17 mouse cellular contexts compared by ENCODE assay signal in the genomic region with DNA sequence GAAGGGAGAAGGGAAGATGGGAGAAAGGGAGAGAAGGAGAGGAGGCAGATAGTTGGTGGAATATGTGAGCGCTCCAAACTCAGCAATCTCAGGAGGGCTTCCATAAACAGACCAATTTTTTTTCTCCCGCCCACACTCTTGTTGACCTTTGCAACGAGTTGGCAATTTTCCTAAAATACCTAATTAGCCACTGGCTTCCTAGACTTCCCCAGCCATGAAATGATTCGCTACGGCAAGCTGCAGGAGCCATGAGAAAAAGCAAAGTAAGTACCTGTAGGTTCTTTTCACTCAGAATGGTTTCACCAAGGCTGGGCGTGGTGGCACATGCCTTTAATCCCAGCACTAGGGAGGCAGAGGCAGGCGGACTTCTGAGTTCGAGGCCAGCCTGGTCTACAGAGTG. TPM values are rescaled to one million over a fixed set of nuclear protein-coding genes. Genes with fewer than 3 reads are reported as not detected.
DNase-seq lines count a peak whose midpoint lies in the region; ATAC-seq and TF ChIP-seq lines count a peak whose summit lies in the region.
"Had no signal": no experiment of that assay in that cellular context is flagged by ENCODE, and none has a peak within 500 bp of the region (broad histone marks: within the 10 kb centered on the region; RNA-seq: fewer than 3 reads in every experiment).

No protein-coding gene starts in this region.

- DNase-seq in kidney, adult 2 months: peak; percentile 58
- DNase-seq in kidney, adult 8-10 months: peak; percentile 26 to 37
- DNase-seq in kidney, postnatal 14 days: peak; percentile 57
- no peak for DNase-seq in urinary bladder, postnatal 4 days (ENCODE audit: low spot score in 2 of 2)
- no peak for DNase-seq in thymus, postnatal 25 days
- DNase-seq: adrenal gland, postnatal 10 days; cerebellum, adult 11-12 months; cerebellum, adult 9-10 months; cerebellum, postnatal 25 days; gastrocnemius, postnatal 36 days; heart, adult 11 months had no signal

- no peak overlapping the region for H3K27ac ChIP-seq in kidney, adult 2 months (ENCODE audit: insufficient read depth, low read depth, low read length)
- H3K27ac ChIP-seq in kidney, embryonic 14.5 days (ENCODE audit: low read depth, low read length): no peak overlapping the region
- no peak overlapping the region for H3K27ac ChIP-seq in neural tube, embryonic 15.5 days (replicated peaks)
- H3K27ac ChIP-seq: embryonic facial prominence, embryonic 12.5 days; forebrain, embryonic 15.5 days; heart, embryonic 13.5 days; hindbrain, embryonic 14.5 days had no signal

- no peaks in the 10 kb centered on the region for H3K36me3 ChIP-seq in kidney, adult 2 months (ENCODE audit: control insufficient read depth, insufficient read depth, low read length)
- H3K36me3 ChIP-seq in kidney, embryonic 14.5 days (ENCODE audit: control insufficient read depth, insufficient read depth, low read length): no peaks in the 10 kb centered on the region
- no peaks in the 10 kb centered on the region for H3K36me3 ChIP-seq in neural tube, embryonic 15.5 days
- H3K36me3 ChIP-seq: embryonic facial prominence, embryonic 12.5 days; forebrain, embryonic 15.5 days; heart, embryonic 13.5 days had no signal

- no peaks in the 10 kb centered on the region for H3K27me3 ChIP-seq in kidney, adult 2 months (replicated peaks; ENCODE audit: control insufficient read depth, insufficient read depth, low read length)
- no peaks in the 10 kb centered on the region for H3K27me3 ChIP-seq in kidney, embryonic 14.5 days (ENCODE audit: control insufficient read depth, insufficient read depth, low read length)
- H3K27me3 ChIP-seq in neural tube, embryonic 15.5 days (replicated peaks): no peaks in the 10 kb centered on the region
- H3K27me3 ChIP-seq: embryonic facial prominence, embryonic 12.5 days; forebrain, embryonic 15.5 days had no signal

- H3K4me1 ChIP-seq in kidney, adult 2 months (ENCODE audit: control insufficient read depth, insufficient read depth, low read length): no peaks in the 10 kb centered on the region
- H3K4me1 ChIP-seq in kidney, embryonic 14.5 days (ENCODE audit: control insufficient read depth, insufficient read depth, low read length): peaks cover 40% of the 10 kb centered on the region
- H3K4me1 ChIP-seq in neural tube, embryonic 15.5 days: peaks cover 21% of the 10 kb centered on the region

- no peak overlapping the region for H3K9ac ChIP-seq in kidney, embryonic 14.5 days (ENCODE audit: low read depth, low read length)
- no peak overlapping the region for H3K9ac ChIP-seq in neural tube, embryonic 15.5 days (replicated peaks)
- H3K9ac ChIP-seq: embryonic facial prominence, embryonic 12.5 days; forebrain, embryonic 15.5 days; heart, embryonic 13.5 days; hindbrain, embryonic 14.5 days had no signal

- WGBS in kidney, adult 2 months: 60% methylated on average over 8 of the region's 8 CpGs
- 74% methylated on average over 8 of the region's 8 CpGs for whole genome bisulfite sequencing in kidney, embryonic 14.5 days
- 84% methylated on average over 8 of the region's 8 CpGs for WGBS in neural tube, embryonic 15.5 days

- no peak for TF ChIP-seq CTCF in kidney, adult 2 months (conservative IDR thresholded peaks at IDR 0.05; ENCODE audit: insufficient read depth, insufficient read length, low read depth, low read length)

- no peak overlapping the region for H3K4me2 ChIP-seq in kidney, embryonic 14.5 days (replicated peaks; ENCODE audit: low read depth, low read length)
- no peak overlapping the region for H3K4me2 ChIP-seq in neural tube, embryonic 15.5 days
- H3K4me2 ChIP-seq: embryonic facial prominence, embryonic 12.5 days; forebrain, embryonic 15.5 days; heart, embryonic 13.5 days; hindbrain, embryonic 14.5 days had no signal

- TF ChIP-seq POLR2A in kidney, adult 2 months (IDR thresholded peaks at IDR 0.05; ENCODE audit: low read depth, low read length): no peak

- H3K4me3 ChIP-seq in kidney, adult 2 months (ENCODE audit: insufficient read depth, low read depth, low read length): no peak overlapping the region
- H3K4me3 ChIP-seq in kidney, embryonic 14.5 days (ENCODE audit: low read length): no peak overlapping the region
- H3K4me3 ChIP-seq in neural tube, embryonic 15.5 days (replicated peaks): no peak overlapping the region
- H3K4me3 ChIP-seq: embryonic facial prominence, embryonic 12.5 days; forebrain, embryonic 15.5 days; heart, embryonic 13.5 days had no signal

- no peaks in the 10 kb centered on the region for H3K9me3 ChIP-seq in kidney, embryonic 14.5 days (ENCODE audit: control insufficient read depth, low read length)
- H3K9me3 ChIP-seq in neural tube, embryonic 15.5 days (replicated peaks): no peaks in the 10 kb centered on the region
- H3K9me3 ChIP-seq: embryonic facial prominence, embryonic 12.5 days; forebrain, embryonic 15.5 days; heart, embryonic 13.5 days had no signal

- no peak for ATAC-seq in kidney, embryonic 14.5 days (ENCODE audit: low FRiP score, low TSS enrichment)
- no peak for ATAC-seq in neural tube, embryonic 15.5 days (ENCODE audit: low FRiP score)
- ATAC-seq: forebrain, embryonic 15.5 days had no signal

RNA-seq across cellular contexts. Expression of a gene that starts 25.9 kb away (rescaled TPM):
- polyA plus RNA-seq in kidney, adult 2 months (2012; rRNA removed): 2.6 and 3.2 TPM in 2 replicates
- 51.6 and 63.8 TPM in 2 replicates for polyA plus RNA-seq in kidney, embryonic 14.5 days (2014; fragmentation: Nextera tagmentation; extraction: Ambion mirVana)
- polyA plus RNA-seq in neural tube, embryonic 15.5 days (2015; fragmentation: Nextera tagmentation; extraction: Ambion mirVana): 23.0 and 23.5 TPM in 2 replicates

Comparison
In these comparisons a context has a peak if more than half of its experiments do, and no peak if none do; other contexts are left out.
1. DNase-seq: peak in kidney, adult 2 months (single experiment), kidney, adult 8-10 months (2 of 2) and kidney, postnatal 14 days (single experiment); none in urinary bladder, postnatal 4 days (0 of 2) and thymus, postnatal 25 days (single experiment).